Mouse (Mus musculus): ENCODE results near the gene Exoc4.

DNA sequence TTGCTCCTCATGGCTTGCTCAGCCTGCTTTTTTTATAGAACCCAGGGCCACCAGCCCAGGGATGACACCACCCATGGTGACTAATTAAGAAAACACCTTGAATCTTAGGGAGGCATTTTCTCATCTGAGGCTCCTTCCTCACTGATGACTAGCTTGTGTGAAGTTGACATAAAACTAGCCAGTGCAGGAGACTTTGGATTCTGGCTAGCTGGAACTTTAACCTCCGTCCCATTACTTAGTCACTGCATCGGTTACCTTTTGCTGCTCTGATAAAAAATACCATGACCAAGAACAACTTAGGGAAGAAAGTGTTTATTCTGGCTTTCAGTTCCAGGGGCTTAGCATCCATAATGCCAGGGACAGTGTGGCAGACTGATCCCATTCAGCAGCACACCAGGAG is 711.9 kb downstream of the Exoc4 start:
- no peak for TF ChIP-seq POLR2A (IDR thresholded peaks at IDR 0.05; ENCODE audit: borderline replicate concordance, extremely low read depth, low read depth, low read length)
- no peak for TF ChIP-seq CTCF (IDR thresholded peaks at IDR 0.05; ENCODE audit: insufficient read depth, low read length)
